Mouse (Mus musculus) forebrain, embryonic 12.5 days (tissue): Measurements from ENCODE around the gene Grwd1. TPM values are rescaled to one million over a fixed set of nuclear protein-coding genes. Genes with fewer than 3 reads are reported as not detected.
A peak's percentile ranks its signal among the peaks of the same experiment; 100 is the strongest.
"Not testable (repeated sequence)": the region's sequence is repeated elsewhere in the genome, so short reads cannot be mapped to it uniquely, and the experiment has no call there.

Source experiments
- ATAC-seq: fragments of 200-750 bp; cut with Nextera tagmentation; 2 replicates; pipeline ENCODE4 v1.8.0; 2017; ENCODE audit warnings: moderate TSS enrichment; ENCODE audit not compliant: low FRiP score
- H3K27ac ChIP-seq: fragments of 300-500 bp; sonication (generic); 2 replicates; pipeline ENCODE4 v1.5.1; 2016; ENCODE audit warnings: mild to moderate bottlenecking
- H3K27me3 ChIP-seq: fragments of 300-500 bp; sonication (generic); 2 replicates; pipeline ENCODE4 v1.6.1; 2016; ENCODE audit warnings: mild to moderate bottlenecking
- H3K36me3 ChIP-seq: fragments of 300-500 bp; sonication (generic); replicated peaks from 2 replicates; pipeline ENCODE4 v1.6.1; 2016; ENCODE audit warnings: mild to moderate bottlenecking
- H3K4me1 ChIP-seq: fragments of 300-500 bp; sonication (generic); 2 replicates; pipeline ENCODE4 v1.6.1; 2016
- H3K4me2 ChIP-seq: fragments of 300-500 bp; sonication (generic); 2 replicates; pipeline ENCODE4 v1.6.1; 2016; ENCODE audit warnings: mild to moderate bottlenecking, moderate library complexity
- H3K4me3 ChIP-seq: fragments of 300-500 bp; sonication (generic); replicated peaks from 2 replicates; pipeline ENCODE4 v1.5.1; 2016; ENCODE audit warnings: mild to moderate bottlenecking
- H3K9ac ChIP-seq: fragments of 300-500 bp; sonication (generic); 2 replicates; pipeline ENCODE4 v1.6.1; 2016; ENCODE audit warnings: mild to moderate bottlenecking
- H3K9me3 ChIP-seq: fragments of 300-500 bp; sonication (generic); 2 replicates; pipeline ENCODE4 v1.6.1; 2016
- WGBS: fragments of 180-500 bp; shearing (Covaris S2); methylation state at CpG from one replicate; pipeline ENCODE4 v1.1.7; 2016; 5-methylcytosine and 5-hydroxymethylcytosine counted together
- polyA plus RNA-seq: library from polyadenylated mRNA; unstranded; fragments of >200 nt; fragmentation: Nextera tagmentation; extraction: Ambion mirVana; gene quantifications from 2 replicates; pipeline ENCODE4 v1.2.1, GENCODE M21; 2016

Gene Grwd1
- polyA plus RNA-seq = 55.5 and 60.0 TPM in 2 replicates

DNA sequence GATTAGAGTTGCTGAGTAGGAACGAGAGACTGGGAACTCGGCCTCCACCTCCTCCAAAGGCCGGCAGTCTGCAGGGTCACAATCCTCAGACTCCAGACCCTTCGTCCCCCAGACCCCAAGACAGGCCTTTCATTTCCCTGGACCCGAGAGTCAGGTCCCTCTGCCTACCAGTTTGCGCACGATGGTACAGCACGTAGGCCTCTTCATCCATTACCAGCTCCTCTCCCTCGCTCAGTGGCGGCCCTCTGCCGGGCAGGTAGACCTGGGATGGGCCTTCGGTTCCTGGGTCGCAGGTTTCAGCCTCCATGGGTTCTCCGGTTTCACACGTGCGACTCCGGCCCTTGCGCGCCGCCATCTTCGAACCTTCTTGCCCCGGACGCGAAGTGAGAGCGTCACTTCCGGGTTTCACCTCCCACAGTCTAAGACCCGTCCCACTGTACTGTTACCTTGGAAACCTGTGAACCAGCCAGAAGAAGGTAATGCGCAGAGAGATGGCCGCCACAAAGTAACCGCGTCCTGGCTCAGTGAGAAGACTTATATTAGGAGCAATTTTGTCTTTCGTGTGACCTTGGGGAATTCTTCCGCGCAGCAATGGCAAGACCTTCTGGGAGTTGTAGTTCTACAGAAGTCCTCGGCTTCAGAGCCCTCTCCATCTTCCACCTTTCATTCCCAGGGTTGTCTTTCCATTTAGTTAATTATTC is at the start of gene Grwd1:
TSS of gene Grwd1 (minus strand) at position 518 of the 701 bp plus-strand sequence.
- peak within 1 kb of the TSS; percentile 73; the same call in 1 of the 2 replicates for H3K27ac ChIP-seq

GRCm38 (mm10) chr7:45880531-45880930 is 49.8 kb upstream of the Grwd1 start:
- 97% methylated on average over 4 of the region's 4 CpGs for WGBS
- no peaks in the 10 kb centered on the region for H3K27me3 ChIP-seq
- peaks cover 97% of the 10 kb centered on the region for H3K36me3 ChIP-seq
- no peak for ATAC-seq
- no peaks in the 10 kb centered on the region for H3K4me1 ChIP-seq
- H3K4me2 ChIP-seq = no peak overlapping the region
- H3K27ac ChIP-seq = no peak overlapping the region
- no peak overlapping the region for H3K4me3 ChIP-seq
- no peak overlapping the region for H3K9ac ChIP-seq
- H3K9me3 ChIP-seq = no peaks in the 10 kb centered on the region

More for the DNA sequence above, at the start of gene Grwd1:
- peak; percentile 92 for ATAC-seq
- Histone ChIP-seq H3K4me3 (peak within 1 kb of the TSS; percentile 60), H3K4me2 (peak within 1 kb of the TSS; percentile 91), H3K9me3 (no peaks in the 10 kb centered on the region), H3K27me3 (peaks cover 47% of the 10 kb centered on the region), H3K4me1 (peaks cover 28% of the 10 kb centered on the region), H3K9ac (peak within 1 kb of the TSS; percentile 52), H3K36me3 (peaks cover 39% of the 10 kb centered on the region)
- WGBS = 1% methylated on average over 35 of the region's 35 CpGs

- H3K4me2 ChIP-seq, ATAC-seq, H3K9ac ChIP-seq, H3K9me3 ChIP-seq, H3K27me3 ChIP-seq, H3K27ac ChIP-seq, H3K4me3 ChIP-seq: not testable (repeated sequence)
- Histone ChIP-seq H3K4me1 (peaks cover 16% of the 10 kb centered on the region), H3K36me3 (peaks cover 85% of the 10 kb centered on the region)
- WGBS = 96% methylated on average over 1 of the region's 1 CpGs
Observed at GRCm38 (mm10) chr7:45878278-45878677, 47.5 kb upstream of the Grwd1 start, which contains the start of gene Grin2d. Grin2d (minus strand) TSS chr7:45878378.

DNA sequence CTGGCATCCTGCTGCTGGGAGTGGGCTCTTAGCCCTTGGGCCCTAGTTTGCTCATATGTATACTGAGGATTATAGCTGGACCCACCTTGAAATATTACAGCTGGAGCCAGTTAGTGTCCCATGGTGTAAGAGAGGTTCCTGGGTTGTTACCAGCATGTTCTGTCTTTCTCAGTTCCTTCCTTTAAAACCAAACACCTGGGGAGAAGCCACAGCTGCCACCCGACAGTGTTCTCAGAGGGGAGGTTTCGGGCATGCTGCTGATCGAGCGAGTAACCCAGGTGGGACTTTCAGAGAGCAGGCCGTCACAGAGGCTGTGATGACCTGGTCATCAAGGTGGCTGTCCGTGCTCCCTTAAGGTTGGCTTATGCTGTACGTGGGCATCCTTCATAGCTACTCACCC is 46.2 kb upstream of the Grwd1 start:
- no peak for ATAC-seq
- WGBS = 97% methylated on average over 7 of the region's 7 CpGs
- H3K36me3 ChIP-seq = peaks cover 71% of the 10 kb centered on the region

DNA sequence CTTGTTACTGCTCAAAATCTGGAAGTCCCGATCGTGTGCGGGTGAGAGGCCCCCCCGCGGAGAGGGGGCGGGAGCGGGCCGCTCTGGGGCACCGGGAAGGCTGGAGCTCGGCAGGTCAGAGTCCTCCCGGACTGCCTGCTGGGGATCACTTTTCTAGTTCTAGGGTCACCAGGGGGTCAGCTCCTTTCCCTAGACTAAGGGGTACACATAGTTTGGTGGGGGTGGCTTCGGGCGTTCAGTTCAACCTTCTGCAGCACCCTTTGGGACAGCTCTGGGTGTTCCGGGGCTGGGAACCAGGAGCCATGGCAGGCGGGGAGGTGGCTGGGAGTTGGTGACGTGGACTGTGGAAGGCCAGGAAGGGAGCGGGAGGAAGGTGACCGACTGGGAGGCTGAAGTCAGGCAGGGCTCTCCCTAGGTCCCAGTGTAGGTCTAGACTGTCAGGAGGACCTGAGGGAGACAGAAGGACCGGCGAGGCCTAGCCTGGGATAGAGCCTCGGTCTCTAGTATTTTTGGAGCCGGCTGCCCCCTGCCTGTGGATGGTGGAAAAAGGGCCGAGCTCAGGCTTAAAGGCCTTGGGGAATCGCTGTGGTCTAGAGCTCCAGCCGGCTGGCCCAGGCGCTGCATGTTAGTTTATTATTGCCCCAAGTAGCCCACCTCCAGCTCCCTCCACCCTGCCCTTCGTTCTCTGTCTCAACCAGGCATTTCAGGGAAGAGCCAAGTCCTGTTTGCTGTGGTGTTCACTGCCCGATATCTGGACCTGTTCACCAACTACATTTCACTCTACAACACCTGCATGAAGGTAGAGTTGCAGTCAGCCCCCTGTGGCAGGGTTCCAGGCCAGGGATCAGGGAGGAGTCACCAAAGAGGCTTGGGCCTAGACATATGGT is 42.6 kb upstream of the Grwd1 start:
- no peaks in the 10 kb centered on the region for H3K9me3 ChIP-seq
- H3K36me3 ChIP-seq = peaks cover 35% of the 10 kb centered on the region
- H3K9ac ChIP-seq = peak overlapping the region; percentile 94
- ATAC-seq = peak; percentile 51
- H3K4me2 ChIP-seq = peak overlapping the region; percentile 94
- H3K4me3 ChIP-seq = peak overlapping the region; percentile 81
- H3K27me3 ChIP-seq = peaks cover 37% of the 10 kb centered on the region
- H3K27ac ChIP-seq = peak overlapping the region; percentile 83
- WGBS = 4% methylated on average over 28 of the region's 28 CpGs
- peaks cover 42% of the 10 kb centered on the region for H3K4me1 ChIP-seq

More for the DNA sequence above, 46.2 kb upstream of the Grwd1 start:
- H3K4me2 ChIP-seq = no peak overlapping the region
- H3K9ac ChIP-seq = no peak overlapping the region
- peaks cover 16% of the 10 kb centered on the region for H3K4me1 ChIP-seq
- H3K4me3 ChIP-seq = no peak overlapping the region
- H3K27me3 ChIP-seq = peaks cover 2% of the 10 kb centered on the region
- H3K27ac ChIP-seq = no peak overlapping the region
- H3K9me3 ChIP-seq = no peaks in the 10 kb centered on the region

GRCm38 (mm10) chr7:45872624-45873023 is 41.9 kb upstream of the Grwd1 start, which contains the start of gene Kdelr1:
Kdelr1 (plus strand) TSS chr7:45872772.
- Histone ChIP-seq H3K9ac (peak within 1 kb of the TSS; percentile 94), H3K4me1 (peaks cover 49% of the 10 kb centered on the region), H3K27me3 (peaks cover 44% of the 10 kb centered on the region), H3K27ac (peak within 1 kb of the TSS; percentile 83), H3K4me2 (peak within 1 kb of the TSS; percentile 94), H3K36me3 (peaks cover 31% of the 10 kb centered on the region), H3K9me3 (no peaks in the 10 kb centered on the region), H3K4me3 (peak within 1 kb of the TSS; percentile 81)
- peak; percentile 83 for ATAC-seq
- WGBS = 1% methylated on average over 18 of the region's 18 CpGs

GRCm38 (mm10) chr7:45870282-45871058 is 39.7 kb upstream of the Grwd1 start:
- ATAC-seq = no peak
- peak overlapping the region; percentile 31 for H3K4me3 ChIP-seq
- H3K4me1 ChIP-seq = peaks cover 64% of the 10 kb centered on the region
- peak overlapping the region; percentile 56 for H3K4me2 ChIP-seq
- H3K9me3 ChIP-seq = no peaks in the 10 kb centered on the region
- no peak overlapping the region for H3K27ac ChIP-seq
- H3K27me3 ChIP-seq = peaks cover 66% of the 10 kb centered on the region
- under 1% methylated on average over 30 of the region's 30 CpGs for WGBS
- peak overlapping the region; percentile 49 for H3K9ac ChIP-seq
- peaks cover 9% of the 10 kb centered on the region; the same call in 1 of the 2 replicates for H3K36me3 ChIP-seq

GRCm38 (mm10) chr7:45869787-45870186 is 39.0 kb upstream of the Grwd1 start:
- Histone ChIP-seq H3K9ac (peak overlapping the region; percentile 49), H3K4me2 (peak overlapping the region; percentile 56), H3K4me3 (peak overlapping the region; percentile 31), H3K36me3 (peaks cover 9% of the 10 kb centered on the region; the same call in 1 of the 2 replicates), H3K27ac (no peak overlapping the region), H3K27me3 (peaks cover 69% of the 10 kb centered on the region), H3K4me1 (peaks cover 62% of the 10 kb centered on the region), H3K9me3 (no peaks in the 10 kb centered on the region)
- no peak for ATAC-seq
- WGBS = 6% methylated on average over 14 of the region's 14 CpGs

DNA sequence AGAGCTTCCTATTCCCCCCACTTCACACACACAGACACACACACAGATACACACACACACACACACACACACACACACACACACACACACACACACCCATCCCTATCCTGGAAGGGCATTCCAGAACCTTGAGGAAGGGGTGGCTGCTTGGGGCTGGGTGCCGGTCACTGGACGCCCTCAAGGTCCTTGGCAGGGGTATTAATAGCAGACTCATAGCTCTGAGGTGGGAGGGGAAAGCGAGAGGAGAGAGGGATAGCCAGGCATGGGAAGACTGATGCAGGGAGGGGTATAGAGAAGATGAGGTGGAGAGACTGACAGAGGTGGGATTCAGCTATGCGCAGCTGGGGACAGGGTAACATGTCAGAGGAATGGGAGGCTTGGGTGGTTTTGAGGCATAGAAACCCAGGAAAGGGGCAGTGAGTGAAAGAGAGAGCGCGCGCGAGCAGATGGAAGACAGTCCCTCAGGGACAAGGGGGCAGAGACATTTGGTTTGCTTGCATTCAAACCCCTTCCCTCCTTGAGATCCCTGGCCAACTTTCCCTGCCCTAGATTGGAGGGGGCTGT is 38.4 kb upstream of the Grwd1 start:
- Histone ChIP-seq H3K36me3 (0 out of 2 replicates have a peak, but pooled peaks cover 3% of the 10 kb centered on the region), H3K9ac (no peak overlapping the region), H3K9me3 (no peaks in the 10 kb centered on the region), H3K4me2 (peak overlapping the region; percentile 56), H3K4me3 (peak overlapping the region; percentile 31; the same call in 1 of the 2 replicates), H3K27me3 (peaks cover 69% of the 10 kb centered on the region), H3K27ac (no peak overlapping the region), H3K4me1 (peaks cover 56% of the 10 kb centered on the region)
- no peak for ATAC-seq
- WGBS = 18% methylated on average over 8 of the region's 8 CpGs

GRCm38 (mm10) chr7:45867871-45868270 is 37.1 kb upstream of the Grwd1 start:
- H3K4me1 ChIP-seq = peaks cover 48% of the 10 kb centered on the region
- H3K9ac ChIP-seq = no peak overlapping the region
- no peaks in the 10 kb centered on the region for H3K36me3 ChIP-seq
- 14% methylated on average over 2 of the region's 2 CpGs for WGBS
- peaks cover 76% of the 10 kb centered on the region for H3K27me3 ChIP-seq
- H3K4me3 ChIP-seq = no peak overlapping the region
- H3K9me3 ChIP-seq = no peaks in the 10 kb centered on the region
- H3K4me2 ChIP-seq = peak overlapping the region; percentile 25; the same call in 1 of the 2 replicates
- no peak overlapping the region for H3K27ac ChIP-seq
- no peak for ATAC-seq
